Mouse (Mus musculus) hindbrain, embryonic 14.5 days (tissue): Measurements from ENCODE around the gene Plekhd1. TPM values are rescaled to one million over a fixed set of nuclear protein-coding genes. Genes with fewer than 3 reads are reported as not detected.

Experiments used
- ATAC-seq: fragments of 200-750 bp; cut with Nextera tagmentation; 2 replicates; pipeline ENCODE4 v1.8.0; 2017; ENCODE audit warnings: moderate number of reproducible peaks, mild to moderate bottlenecking, moderate TSS enrichment, moderate library complexity; ENCODE audit not compliant: low FRiP score
- DNase-seq: peaks from one replicate; pipeline ENCODE4 v3.0.0-alpha.2; 2015; ENCODE audit warnings: low spot score
- H3K27ac ChIP-seq: fragments of 300-500 bp; sonication (generic); 2 replicates; pipeline ENCODE4 v1.5.1; 2014; ENCODE audit warnings: mild to moderate bottlenecking, moderate library complexity
- H3K27me3 ChIP-seq: fragments of 300-500 bp; sonication (generic); 2 replicates; pipeline ENCODE4 v1.6.1; 2014; ENCODE audit warnings: mild to moderate bottlenecking, low read length, mixed read lengths; ENCODE audit not compliant: control insufficient read depth, insufficient read depth
- H3K36me3 ChIP-seq: fragments of 300-500 bp; sonication (generic); replicated peaks from 2 replicates; pipeline ENCODE4 v1.6.1; 2014; ENCODE audit not compliant: control insufficient read depth, insufficient read depth
- H3K4me1 ChIP-seq: fragments of 300-500 bp; sonication (generic); replicated peaks from 2 replicates; pipeline ENCODE4 v1.6.1; 2014; ENCODE audit warnings: antibody characterized with exemption, low read length, mixed read lengths; ENCODE audit not compliant: control insufficient read depth, insufficient read depth
- H3K4me2 ChIP-seq: fragments of 300-500 bp; sonication (generic); replicated peaks from 2 replicates; pipeline ENCODE4 v1.6.1; 2014; ENCODE audit warnings: mild to moderate bottlenecking, moderate library complexity
- H3K4me3 ChIP-seq: fragments of 300-500 bp; sonication (generic); replicated peaks from 2 replicates; pipeline ENCODE4 v1.5.1; 2014; ENCODE audit warnings: mild to moderate bottlenecking, low read length
- H3K9ac ChIP-seq: fragments of 300-500 bp; sonication (generic); 2 replicates; pipeline ENCODE4 v1.6.1; 2014
- H3K9me3 ChIP-seq: fragments of 300-500 bp; sonication (generic); 2 replicates; pipeline ENCODE4 v1.6.1; 2016; ENCODE audit warnings: low read length; ENCODE audit not compliant: control insufficient read depth
- WGBS: fragments of 180-500 bp; shearing (Covaris S2); extraction: QIAGEN DNeasy Blood & Tissue Kit; methylation state at CpG from one replicate; pipeline ENCODE4 v1.1.7; 2014; 5-methylcytosine and 5-hydroxymethylcytosine counted together
- polyA plus RNA-seq: library from polyadenylated mRNA; unstranded; fragments of >200 nt; fragmentation: Nextera tagmentation; extraction: Ambion mirVana; gene quantifications from 2 replicates; pipeline ENCODE4 v1.2.1, GENCODE M21; 2014

The Plekhd1 gene
- 3.5 and 5.9 TPM in 2 replicates for polyA plus RNA-seq

DNA sequence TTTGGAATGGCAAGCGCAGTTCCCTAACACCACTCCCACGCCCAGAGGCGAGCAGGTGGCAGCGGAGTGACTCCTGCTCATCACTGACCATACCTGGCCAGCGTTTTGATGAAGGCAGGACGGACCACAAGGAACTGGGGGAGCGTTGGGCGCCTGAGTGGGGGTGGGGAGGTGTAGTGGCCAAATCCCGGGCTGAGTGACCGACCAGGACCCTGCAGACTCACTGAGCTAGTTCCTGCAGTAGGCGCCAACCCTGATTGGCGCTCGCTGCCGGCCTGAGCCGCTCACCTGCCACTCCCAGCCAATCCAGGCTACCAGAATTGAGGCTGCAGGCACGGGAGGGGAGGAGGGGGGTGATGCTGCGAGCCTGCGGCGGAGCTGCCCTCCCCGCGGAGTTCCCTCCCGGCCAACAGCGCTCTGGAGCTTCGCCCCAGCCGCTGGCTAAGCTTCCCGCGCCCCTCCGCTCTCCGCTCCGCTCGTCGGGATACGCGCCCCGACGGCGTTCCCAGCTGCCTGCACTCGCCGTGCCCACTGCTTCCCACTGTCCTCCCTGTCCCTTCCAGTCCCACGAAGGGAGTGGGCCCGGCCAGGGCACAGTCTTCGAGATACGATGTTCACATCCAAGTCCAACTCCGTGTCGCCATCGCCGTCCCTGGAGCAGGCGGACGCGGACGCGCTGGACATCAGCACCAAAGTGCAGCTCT lies at the start of gene Plekhd1:
Plekhd1 (plus strand) TSS at position 323 of the 704 bp plus-strand sequence.
- H3K4me3 ChIP-seq, result peak within 1 kb of the TSS; percentile 35
- peaks cover 44% of the 10 kb centered on the region for H3K27me3 ChIP-seq
- WGBS, result 1% methylated on average over 51 of the region's 52 CpGs
- H3K27ac ChIP-seq, result no peak within 1 kb of the TSS
- DNase-seq (no peak), ATAC-seq (peak; percentile 57; the same call in 1 of the 2 replicates)
- H3K9ac ChIP-seq, result peak within 1 kb of the TSS; percentile 45; the same call in 1 of the 2 replicates
- no peaks in the 10 kb centered on the region for H3K9me3 ChIP-seq
- no peaks in the 10 kb centered on the region for H3K36me3 ChIP-seq
- peak within 1 kb of the TSS; percentile 52 for H3K4me2 ChIP-seq
- H3K4me1 ChIP-seq, result peaks cover 14% of the 10 kb centered on the region; the same call in 1 of the 2 replicates

DNA sequence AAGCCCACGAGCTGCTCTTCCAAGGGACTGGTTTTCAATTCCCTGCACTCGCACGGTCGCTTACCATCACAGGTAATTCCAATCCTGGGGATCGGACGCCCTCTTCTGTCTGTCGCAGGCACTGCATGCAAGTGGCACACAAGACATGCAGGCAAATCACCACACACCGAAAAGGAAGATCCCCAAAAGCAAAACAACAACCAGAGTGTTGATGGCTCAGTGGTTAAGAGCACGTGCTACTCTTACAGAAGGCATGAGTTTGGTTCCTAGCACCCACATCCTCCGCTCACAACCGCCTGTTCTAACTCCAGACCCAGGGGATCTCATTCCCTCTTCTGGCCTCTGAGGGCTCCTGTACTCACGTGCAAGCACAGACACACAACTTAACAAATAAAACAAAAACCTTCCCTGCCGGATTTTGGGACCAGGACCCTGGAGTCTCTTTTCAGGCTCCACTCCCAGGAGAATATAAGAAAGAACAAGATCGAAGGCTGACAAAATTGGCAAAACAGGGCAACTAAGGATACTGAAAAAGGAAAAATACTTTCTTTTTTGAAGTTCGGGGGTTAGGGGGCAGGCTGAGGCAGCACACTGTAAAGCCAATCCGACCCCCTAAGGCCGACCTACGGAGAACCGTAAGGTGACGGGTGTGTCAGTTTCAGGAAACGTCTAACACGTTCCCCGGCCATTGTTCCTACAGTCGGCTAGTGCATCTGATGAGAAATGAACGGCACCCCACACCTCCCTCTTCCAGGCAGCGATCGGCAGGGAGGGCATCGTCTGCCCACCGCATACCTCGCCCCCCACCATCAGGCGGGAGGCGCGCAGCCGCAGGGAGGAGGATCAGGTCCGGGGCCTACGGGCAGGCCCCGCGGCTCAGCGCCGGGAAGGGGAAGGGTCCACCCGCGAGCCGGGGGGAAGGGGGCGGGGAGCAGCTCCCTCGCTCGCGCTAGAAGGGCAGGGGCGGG lies 49.4 kb upstream of the Plekhd1 start:
- WGBS, result 3% methylated on average over 47 of the region's 48 CpGs
- Histone ChIP-seq H3K4me3 (peak overlapping the region; percentile 81), H3K9me3 (no peaks in the 10 kb centered on the region), H3K27ac (peak overlapping the region; percentile 87), H3K27me3 (no peaks in the 10 kb centered on the region), H3K4me2 (peak overlapping the region; percentile 72), H3K9ac (peak overlapping the region; percentile 93), H3K36me3 (peaks cover 41% of the 10 kb centered on the region), H3K4me1 (peaks cover 42% of the 10 kb centered on the region)
- peak; percentile 54 for DNase-seq
- peak; percentile 74 for ATAC-seq

- Histone ChIP-seq H3K4me1 (peaks cover 42% of the 10 kb centered on the region), H3K27ac (peak within 1 kb of the TSS; percentile 87), H3K9ac (peak within 1 kb of the TSS; percentile 93), H3K4me3 (peak within 1 kb of the TSS; percentile 81), H3K4me2 (peak within 1 kb of the TSS; percentile 89), H3K9me3 (no peaks in the 10 kb centered on the region), H3K36me3 (peaks cover 38% of the 10 kb centered on the region), H3K27me3 (no peaks in the 10 kb centered on the region)
- ATAC-seq (peak; percentile 96), DNase-seq (peak; percentile 94)
- under 1% methylated on average over 50 of the region's 50 CpGs for WGBS
Observed at GRCm38 (mm10) chr12:80643693-80644505, 48.5 kb upstream of the Plekhd1 start, which contains the start of the genes Slc39a9 and Erh. Gene Slc39a9, plus strand, starts transcription at chr12:80643883. Gene Erh, minus strand, starts transcription at chr12:80644341.

- Histone ChIP-seq H3K36me3 (peaks cover 32% of the 10 kb centered on the region), H3K9ac (peak overlapping the region; percentile 93), H3K9me3 (no peaks in the 10 kb centered on the region), H3K4me2 (peak overlapping the region; percentile 89), H3K4me3 (peak overlapping the region; percentile 81), H3K27ac (no peak overlapping the region), H3K4me1 (peaks cover 42% of the 10 kb centered on the region), H3K27me3 (no peaks in the 10 kb centered on the region)
- DNase-seq, result no peak
- WGBS, result 13% methylated on average over 18 of the region's 18 CpGs
- no peak for ATAC-seq
Observed at GRCm38 (mm10) chr12:80644506-80644868, 47.9 kb upstream of the Plekhd1 start.

DNA sequence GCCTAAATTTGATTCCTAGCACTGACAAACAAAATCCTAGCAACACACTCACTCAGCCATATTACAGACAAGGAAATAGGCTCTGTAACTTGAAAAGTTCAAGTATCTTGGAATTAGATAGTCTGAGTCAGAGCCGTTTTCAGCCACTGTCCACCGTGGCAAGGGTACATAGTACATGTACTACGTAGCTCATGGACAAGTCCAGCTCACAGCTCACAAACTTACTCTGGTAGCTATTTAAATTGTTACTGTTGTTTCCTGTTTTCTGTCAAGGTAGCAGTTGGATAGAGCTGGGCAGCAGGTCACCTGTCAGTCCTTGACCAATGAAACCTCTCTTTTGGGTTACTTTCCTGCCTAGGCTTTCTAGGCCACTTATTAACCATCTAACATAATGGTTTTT lies 46.0 kb upstream of the Plekhd1 start:
- no peak overlapping the region for H3K4me3 ChIP-seq
- WGBS, result 92% methylated on average over 3 of the region's 3 CpGs

DNA sequence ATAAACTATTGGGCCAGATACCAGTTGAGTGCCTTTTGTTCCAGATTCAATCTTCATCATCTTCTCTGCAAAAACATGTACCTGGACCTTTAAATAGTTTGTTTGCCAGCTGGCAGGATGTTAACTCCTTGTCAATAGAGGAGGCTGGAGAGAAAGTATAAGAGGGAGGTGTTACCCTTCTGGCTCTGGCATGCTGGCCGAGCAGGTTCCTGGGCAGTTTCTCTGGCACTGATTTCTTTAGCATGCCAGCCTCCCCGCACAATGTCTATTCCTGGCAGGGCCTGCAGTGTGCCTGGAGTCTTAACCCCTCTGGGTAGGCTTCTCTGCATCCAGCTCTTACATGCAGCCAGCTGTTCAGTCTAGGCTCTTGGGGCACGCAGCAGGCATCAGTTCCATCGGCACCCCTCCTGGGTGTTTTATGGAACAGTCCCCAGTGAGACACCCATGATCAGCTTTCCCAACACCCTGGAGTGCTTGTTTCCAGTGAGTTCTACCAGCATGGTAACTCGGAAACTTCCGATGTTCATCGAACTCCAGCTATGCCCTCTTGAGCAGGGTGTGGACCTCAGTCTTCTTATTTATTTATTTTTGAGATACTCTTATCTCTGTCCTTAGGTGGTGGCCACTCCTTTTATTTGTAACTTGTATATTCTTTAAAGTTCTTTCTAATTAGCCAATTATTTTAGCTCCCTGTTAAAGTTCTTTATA lies 38.3 kb upstream of the Plekhd1 start:
- DNase-seq (no peak), ATAC-seq (no peak)
- no peak overlapping the region for H3K4me2 ChIP-seq
- WGBS, result 86% methylated on average over 7 of the region's 7 CpGs
- no peaks in the 10 kb centered on the region for H3K9me3 ChIP-seq
- H3K4me1 ChIP-seq, result no peaks in the 10 kb centered on the region
- no peak overlapping the region for H3K27ac ChIP-seq
- no peak overlapping the region for H3K9ac ChIP-seq
- no peaks in the 10 kb centered on the region for H3K27me3 ChIP-seq
- H3K4me3 ChIP-seq, result no peak overlapping the region
- H3K36me3 ChIP-seq, result no peaks in the 10 kb centered on the region

More for the DNA sequence above, 46.0 kb upstream of the Plekhd1 start:
- Histone ChIP-seq H3K4me1 (peaks cover 42% of the 10 kb centered on the region), H3K27ac (no peak overlapping the region), H3K9me3 (no peaks in the 10 kb centered on the region), H3K9ac (0 out of 2 replicates have a peak overlapping the region, but pooled peaks have one; percentile 2), H3K27me3 (no peaks in the 10 kb centered on the region), H3K36me3 (peaks cover 13% of the 10 kb centered on the region), H3K4me2 (peak overlapping the region; percentile 89)
- no peak for ATAC-seq
- DNase-seq, result no peak

DNA sequence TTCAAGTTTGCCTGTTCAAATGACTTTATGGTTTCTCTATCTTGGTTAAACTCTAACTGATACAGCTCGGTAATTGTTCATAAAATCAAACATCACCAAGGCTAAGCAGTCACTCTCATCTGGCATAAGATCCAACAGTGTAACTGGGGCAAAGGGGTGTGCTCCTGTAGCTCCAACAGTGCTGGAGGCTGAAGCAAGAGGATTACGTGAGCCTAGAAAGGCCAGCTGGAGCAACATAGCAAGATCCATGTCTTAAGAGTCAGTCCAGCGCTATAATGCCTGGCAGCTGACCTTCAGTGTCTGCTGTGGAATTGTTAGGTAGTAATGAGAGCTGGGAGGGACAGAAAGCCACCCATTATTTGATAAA lies 37.7 kb upstream of the Plekhd1 start:
- no peaks in the 10 kb centered on the region for H3K9me3 ChIP-seq
- no peaks in the 10 kb centered on the region for H3K36me3 ChIP-seq
- H3K4me2 ChIP-seq, result no peak overlapping the region
- H3K4me1 ChIP-seq, result 0 out of 2 replicates have a peak, but pooled peaks cover 3% of the 10 kb centered on the region
- ATAC-seq (no peak), DNase-seq (no peak)
- no peaks in the 10 kb centered on the region for H3K27me3 ChIP-seq
- 91% methylated on average over 3 of the region's 3 CpGs for WGBS
- H3K4me3 ChIP-seq, result no peak overlapping the region
- H3K27ac ChIP-seq, result no peak overlapping the region
- H3K9ac ChIP-seq, result no peak overlapping the region

- no peak overlapping the region for H3K4me3 ChIP-seq
- no peaks in the 10 kb centered on the region for H3K9me3 ChIP-seq
- DNase-seq (no peak), ATAC-seq (no peak)
- H3K27ac ChIP-seq, result no peak overlapping the region
- H3K36me3 ChIP-seq, result peaks cover 10% of the 10 kb centered on the region
- whole genome bisulfite sequencing, result 91% methylated on average over 6 of the region's 6 CpGs
- no peaks in the 10 kb centered on the region for H3K27me3 ChIP-seq
- H3K4me1 ChIP-seq, result 0 out of 2 replicates have a peak, but pooled peaks cover 3% of the 10 kb centered on the region
- H3K9ac ChIP-seq, result no peak overlapping the region
- no peak overlapping the region for H3K4me2 ChIP-seq
Observed at GRCm38 (mm10) chr12:80658661-80659060, 33.7 kb upstream of the Plekhd1 start.
